Mouse (Mus musculus): Measurements from ENCODE around the gene Prdx5.

DNA sequence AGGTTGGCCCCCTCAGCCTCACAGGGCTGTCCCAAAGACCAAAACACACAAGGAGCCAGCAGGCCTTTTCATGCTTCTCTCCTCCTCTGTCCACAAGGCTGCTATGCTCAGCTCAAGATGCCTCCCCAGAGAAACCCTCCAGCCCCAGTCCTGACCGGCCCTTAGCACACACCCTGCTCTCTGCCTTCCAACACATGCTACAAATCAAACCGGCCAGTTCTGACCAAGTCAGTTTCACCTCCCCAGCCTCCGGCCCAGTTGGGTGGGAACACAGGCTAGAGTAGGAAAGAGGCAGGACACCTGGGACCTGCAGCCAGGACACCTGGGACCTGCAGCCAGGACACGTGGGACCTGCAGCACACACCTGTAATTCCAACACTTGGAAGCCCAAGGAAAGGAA is 6.6 kb upstream of the Prdx5 start:
- TF ChIP-seq CTCF (IDR thresholded peaks at IDR 0.05; ENCODE audit: extremely low read depth, insufficient read length, insufficient replicate concordance, low read depth, low read length) (no peak), POLR2A (IDR thresholded peaks at IDR 0.05; ENCODE audit: low read depth, low read length) (no peak)

All from small intestine, adult 2 months (tissue).